Mouse (Mus musculus): ENCODE measurements around the gene Htra3.

- no peak for TF ChIP-seq CTCF (IDR thresholded peaks at IDR 0.05; ENCODE audit: extremely low read depth, insufficient read depth, low read length)
- no peak for TF ChIP-seq POLR2A (IDR thresholded peaks at IDR 0.05; ENCODE audit: extremely low read depth, insufficient read depth, low read length)
Observed at GRCm38 (mm10) chr5:35636016-35636415, 43.6 kb downstream of the Htra3 start.
